Mouse (Mus musculus) intestine, postnatal 0 days (tissue): Measurements from ENCODE around the gene Ensa. TPM values are rescaled to one million over a fixed set of nuclear protein-coding genes. Genes with fewer than 3 reads are reported as not detected.
"Not testable (repeated sequence)": the region's sequence is repeated elsewhere in the genome, so short reads cannot be mapped to it uniquely, and the experiment has no call there.

Experiments
- ATAC-seq: fragments of 200-750 bp; cut with Nextera tagmentation; 2 replicates; pipeline ENCODE4 v1.8.0; 2017; ENCODE audit warnings: mild to moderate bottlenecking, moderate TSS enrichment, moderate library complexity
- H3K27ac ChIP-seq: fragments of 300-500 bp; sonication (generic); 2 replicates; pipeline ENCODE4 v1.5.1; 2014; ENCODE audit warnings: mild to moderate bottlenecking, low read depth, low read length, moderate library complexity
- H3K27me3 ChIP-seq: fragments of 300-500 bp; sonication (generic); replicated peaks from 2 replicates; pipeline ENCODE4 v1.6.1; 2014; ENCODE audit warnings: low read length, mixed read lengths; ENCODE audit not compliant: control insufficient read depth, insufficient read depth
- H3K36me3 ChIP-seq: fragments of 300-500 bp; sonication (generic); 2 replicates; pipeline ENCODE4 v1.6.1; 2014; ENCODE audit warnings: mild to moderate bottlenecking, moderate library complexity; ENCODE audit not compliant: control insufficient read depth, insufficient read depth
- H3K4me1 ChIP-seq: fragments of 300-500 bp; sonication (generic); replicated peaks from 2 replicates; pipeline ENCODE4 v1.6.1; 2014; ENCODE audit warnings: antibody characterized with exemption, low read length, mixed read lengths; ENCODE audit not compliant: control insufficient read depth, insufficient read depth
- H3K4me2 ChIP-seq: fragments of 300-500 bp; sonication (generic); replicated peaks from 2 replicates; pipeline ENCODE4 v1.6.1; 2014; ENCODE audit warnings: low read depth, mild to moderate bottlenecking, moderate library complexity
- H3K4me3 ChIP-seq: fragments of 300-500 bp; sonication (generic); 2 replicates; pipeline ENCODE4 v1.5.1; 2014; ENCODE audit warnings: low read depth, low read length
- H3K9ac ChIP-seq: fragments of 300-500 bp; sonication (generic); 2 replicates; pipeline ENCODE4 v1.6.1; 2014; ENCODE audit warnings: mild to moderate bottlenecking, low read depth, low read length
- H3K9me3 ChIP-seq: fragments of 300-500 bp; sonication (generic); 2 replicates; pipeline ENCODE4 v1.6.1; 2016; ENCODE audit warnings: mixed run types; ENCODE audit not compliant: control insufficient read depth
- CTCF ChIP-seq: sonication (generic); IDR thresholded peaks from 2 replicates; pipeline ENCODE4 v1.5.1; 2016; ENCODE audit warnings: low read depth, mild to moderate bottlenecking, control low read depth, antibody characterized with exemption, moderate library complexity
- WGBS: fragments of 180-500 bp; shearing (Covaris S2); extraction: QIAGEN DNeasy Blood & Tissue Kit; methylation state at CpG from one replicate; pipeline ENCODE4 v1.1.7; 2014; 5-methylcytosine and 5-hydroxymethylcytosine counted together
- polyA plus RNA-seq: library from polyadenylated mRNA; unstranded; fragments of >200 nt; fragmentation: Nextera tagmentation; extraction: Ambion mirVana; gene quantifications from 2 replicates; pipeline ENCODE4 v1.2.1, GENCODE M21; 2015

The Ensa gene
- polyA plus RNA-seq, 1 experiment from 2014 or later, result 44.0 TPM

GRCm38 (mm10) chr3:95651033-95651373, 26.2 kb downstream of the Ensa start:
- Histone ChIP-seq H3K4me1 (no peaks in the 10 kb centered on the region), H3K27ac (peak overlapping the region; percentile 74), H3K9ac (no peak overlapping the region), H3K4me2 (0 out of 2 replicates have a peak overlapping the region, but pooled peaks have one; percentile 32), H3K27me3 (no peaks in the 10 kb centered on the region), H3K4me3 (no peak overlapping the region), H3K9me3 (no peaks in the 10 kb centered on the region), H3K36me3 (no peaks in the 10 kb centered on the region)
- TF ChIP-seq CTCF, result no peak
- WGBS, result 78% methylated on average over 3 of the region's 3 CpGs
- peak; percentile 17; the same call in 1 of the 2 replicates for ATAC-seq

DNA sequence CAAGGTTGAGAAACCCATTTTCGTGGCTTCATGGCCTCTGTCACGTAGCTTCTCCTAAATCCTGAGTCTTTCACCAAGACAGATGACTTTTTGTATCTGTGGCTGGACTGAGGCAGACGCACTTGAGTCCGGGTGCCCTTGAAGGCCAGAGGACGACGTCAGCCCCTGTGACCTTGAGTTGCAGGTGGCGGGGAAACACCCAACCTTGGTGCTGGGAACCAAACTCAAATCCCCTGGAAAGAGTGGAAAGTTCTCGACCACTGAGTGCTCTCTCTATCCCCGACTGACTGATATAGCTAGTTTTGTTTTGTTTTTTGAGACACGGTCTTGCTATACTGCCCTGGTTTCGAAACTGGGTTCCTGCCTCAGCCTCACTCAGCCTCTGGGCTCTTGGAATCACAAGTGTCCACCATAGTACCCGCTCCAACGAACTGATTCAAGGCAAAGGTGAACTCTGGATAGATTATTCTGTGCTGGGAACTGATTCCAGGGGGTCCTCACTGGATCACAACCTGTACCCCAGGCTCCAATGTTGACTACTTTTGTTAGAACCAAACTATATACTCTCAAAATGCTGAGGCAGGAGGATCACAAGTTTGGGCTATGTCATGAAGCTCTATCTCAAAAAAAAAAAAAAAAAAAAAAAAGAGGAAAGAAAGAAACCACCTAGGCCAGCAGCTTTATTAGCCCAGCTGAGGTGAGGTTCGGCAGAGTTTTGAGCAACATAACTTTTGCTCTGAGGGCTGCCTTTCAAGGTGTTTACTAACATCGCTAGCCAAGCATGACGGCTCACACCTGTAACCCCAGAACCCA, 26.8 kb downstream of the Ensa start:
- Histone ChIP-seq H3K4me1 (no peaks in the 10 kb centered on the region), H3K9me3 (no peaks in the 10 kb centered on the region), H3K4me2 (no peak overlapping the region), H3K36me3 (no peaks in the 10 kb centered on the region), H3K27me3 (no peaks in the 10 kb centered on the region), H3K9ac (no peak overlapping the region), H3K27ac (peak overlapping the region; percentile 74; the same call in 1 of the 2 replicates), H3K4me3 (no peak overlapping the region)
- ATAC-seq, result no peak
- TF ChIP-seq CTCF, result no peak
- WGBS, result 86% methylated on average over 16 of the region's 16 CpGs

DNA sequence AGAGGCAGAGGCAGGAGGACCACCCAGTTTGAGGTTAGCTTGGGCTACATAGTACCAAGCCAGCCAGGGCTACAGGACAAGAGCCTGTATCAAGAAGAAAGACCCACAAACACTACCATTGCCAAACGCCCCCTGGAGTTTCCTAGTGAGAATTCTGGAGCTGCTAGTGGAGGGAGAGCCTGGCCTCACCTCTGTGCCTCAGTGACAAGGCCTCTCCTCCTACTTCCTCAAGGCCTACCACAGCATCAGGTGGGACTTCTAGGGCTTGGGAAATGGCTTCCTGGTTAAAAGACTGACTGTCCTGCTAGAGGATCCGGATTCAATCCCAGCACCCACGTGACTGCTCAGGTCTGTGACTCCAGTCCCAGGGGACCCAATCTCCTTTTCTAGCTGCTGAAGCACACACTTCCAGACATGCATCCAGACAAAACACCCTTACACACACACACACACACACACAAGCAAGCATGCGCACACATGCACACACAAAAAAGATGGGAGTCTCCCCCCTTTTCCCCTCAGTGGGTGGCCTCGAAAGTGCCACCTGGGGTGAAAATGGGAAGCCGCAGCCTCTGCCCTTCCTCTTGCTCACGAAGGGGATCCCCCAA, 27.5 kb downstream of the Ensa start:
- peak; percentile 41 for TF ChIP-seq CTCF
- no peak overlapping the region for H3K9ac ChIP-seq
- no peak overlapping the region for H3K27ac ChIP-seq

GRCm38 (mm10) chr3:95652871-95653270, 28.1 kb downstream of the Ensa start:
- Histone ChIP-seq H3K27ac (no peak overlapping the region), H3K4me3 (no peak overlapping the region), H3K9ac (no peak overlapping the region), H3K27me3 (no peaks in the 10 kb centered on the region), H3K4me1 (peaks cover 4% of the 10 kb centered on the region; the same call in 1 of the 2 replicates), H3K4me2 (no peak overlapping the region; the same call in 1 of the 2 replicates), H3K9me3 (no peaks in the 10 kb centered on the region), H3K36me3 (no peaks in the 10 kb centered on the region)
- 62% methylated on average over 6 of the region's 6 CpGs for WGBS
- no peak for TF ChIP-seq CTCF
- no peak for ATAC-seq

More for the DNA sequence above, 27.5 kb downstream of the Ensa start:
- H3K36me3 ChIP-seq, result no peaks in the 10 kb centered on the region
- no peak overlapping the region for H3K4me2 ChIP-seq
- H3K9me3 ChIP-seq, result no peaks in the 10 kb centered on the region
- no peak overlapping the region for H3K4me3 ChIP-seq
- 78% methylated on average over 7 of the region's 7 CpGs for WGBS
- H3K27me3 ChIP-seq, result no peaks in the 10 kb centered on the region
- H3K4me1 ChIP-seq, result no peaks in the 10 kb centered on the region
- ATAC-seq, result no peak

- 21% methylated on average over 11 of the region's 11 CpGs for WGBS
- peak overlapping the region; percentile 6; the same call in 1 of the 2 replicates for H3K4me2 ChIP-seq
- H3K36me3 ChIP-seq, result no peaks in the 10 kb centered on the region
- no peaks in the 10 kb centered on the region for H3K27me3 ChIP-seq
- H3K4me3 ChIP-seq, result no peak overlapping the region
- no peak overlapping the region for H3K9ac ChIP-seq
- peaks cover 4% of the 10 kb centered on the region; the same call in 1 of the 2 replicates for H3K4me1 ChIP-seq
- no peak for TF ChIP-seq CTCF
- peak; percentile 25 for ATAC-seq
- H3K27ac ChIP-seq, result peak overlapping the region; percentile 11; the same call in 1 of the 2 replicates
- H3K9me3 ChIP-seq, result no peaks in the 10 kb centered on the region
Observed at GRCm38 (mm10) chr3:95653473-95654034, 28.8 kb downstream of the Ensa start.

DNA sequence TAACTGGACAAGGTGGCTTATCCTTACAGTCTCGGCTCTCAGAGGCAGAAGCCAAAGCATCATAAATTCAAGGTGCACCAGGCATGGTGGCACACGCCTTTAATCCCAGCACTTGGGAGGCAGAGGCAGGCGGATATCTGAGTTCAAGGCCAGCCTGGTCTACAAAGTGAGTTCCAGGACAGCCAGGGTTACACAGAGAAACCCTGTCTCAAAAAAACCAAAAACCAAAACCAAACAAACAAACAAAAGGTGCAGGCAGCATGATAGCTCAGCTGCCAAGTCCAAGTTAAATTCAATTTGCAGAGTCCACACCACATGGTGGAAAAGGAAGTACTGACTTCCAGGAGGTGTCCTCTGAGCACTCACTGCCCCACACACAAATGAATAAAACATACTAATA, 29.6 kb downstream of the Ensa start:
- H3K4me1 ChIP-seq, H3K27me3 ChIP-seq: not testable (repeated sequence)
- 85% methylated on average over 3 of the region's 3 CpGs for WGBS

More for the DNA sequence above, 29.6 kb downstream of the Ensa start:
- not testable (repeated sequence) for H3K4me3 ChIP-seq, H3K27ac ChIP-seq, H3K4me2 ChIP-seq, H3K9me3 ChIP-seq, H3K36me3 ChIP-seq, ATAC-seq, H3K9ac ChIP-seq
